Mouse (Mus musculus) inflammation-experienced regulatory T-cells, adult 16 weeks (primary cell): Measurements from ENCODE around the gene Sumo2. TPM values are rescaled to one million over a fixed set of nuclear protein-coding genes. Genes with fewer than 3 reads are reported as not detected.

ENCODE experiments used
- polyA plus RNA-seq: library from polyadenylated mRNA; unstranded; fragments of 100-300 nt; shearing (Covaris generic); gene quantifications from one replicate; pipeline ENCODE4 v1.2.1, GENCODE M21; 2017

The Sumo2 gene
- 796 TPM for polyA plus RNA-seq

GRCm38 (mm10) chr11:115536038-115536681, at the start of gene Sumo2:
Gene Sumo2 (minus strand): TSS chr11:115536276.

GRCm38 (mm10) chr11:115564064-115564809, 28.2 kb upstream of the Sumo2 start, which contains the start of gene Nup85:
Gene Nup85 (plus strand): TSS chr11:115564434.

GRCm38 (mm10) chr11:115514238-115514663, 21.8 kb downstream of the Sumo2 start, which contains the start of gene Jpt1:
Gene Jpt1 (minus strand): TSS chr11:115514387.

DNA sequence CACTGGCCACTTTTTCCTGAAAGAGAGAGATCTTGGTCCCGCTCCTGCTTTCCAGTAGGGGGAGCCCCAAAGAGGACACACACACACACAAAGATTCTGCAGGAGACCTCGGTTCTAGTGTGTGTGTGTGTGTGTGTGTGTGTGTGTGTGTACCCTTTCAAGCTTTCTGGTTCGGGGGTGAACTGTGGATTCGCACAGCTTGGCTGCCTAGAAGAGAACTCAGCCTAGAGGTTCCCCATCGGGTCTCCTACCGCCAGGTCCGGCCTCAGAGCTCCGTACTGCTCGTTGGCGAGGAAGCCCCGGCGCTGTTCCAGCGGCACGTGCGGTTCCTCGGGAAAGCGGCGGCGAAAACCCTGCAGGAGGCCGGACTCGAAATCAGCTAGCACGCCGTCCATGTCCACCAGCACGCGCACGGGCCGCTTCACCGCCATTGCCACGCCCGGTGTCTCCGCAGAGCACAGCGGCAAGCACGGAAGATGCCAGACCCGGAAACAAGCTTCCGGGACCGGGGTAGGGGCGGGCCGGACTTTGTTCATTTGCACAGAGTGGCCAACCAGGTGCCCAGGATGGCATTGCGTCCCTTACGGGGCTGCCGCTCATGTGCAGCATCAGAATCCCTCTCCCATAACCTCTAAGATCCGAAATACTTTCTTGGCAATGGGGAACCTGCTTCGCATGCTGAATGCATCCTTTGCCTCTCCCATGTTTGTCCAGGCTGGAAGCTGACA, 44.6 kb downstream of the Sumo2 start, which contains the start of gene Nt5c:
Gene Nt5c, minus strand, starts transcription at position 507 of the 728 bp plus-strand sequence.

GRCm38 (mm10) chr11:115475025-115475757, 60.9 kb downstream of the Sumo2 start, which contains the start of gene Armc7:
Gene Armc7 (plus strand): TSS chr11:115475667.

Other genes starting within 250 kb of the Sumo2 start
- 1.1 TPM for gene Fads6, start 238.6 kb downstream of the Sumo2 start, polyA plus RNA-seq
- not detected for gene Otop2, start 229.1 kb downstream of the Sumo2 start, polyA plus RNA-seq
- not detected for gene Ush1g, start 214.2 kb downstream of the Sumo2 start, polyA plus RNA-seq
- gene Otop3, start 201.5 kb downstream of the Sumo2 start, polyA plus RNA-seq, result not detected
- gene Hid1, start 168.5 kb downstream of the Sumo2 start, polyA plus RNA-seq, result 8.4 TPM
- not detected for gene Cdr2l, start 154.4 kb downstream of the Sumo2 start, polyA plus RNA-seq
- gene Mrpl58, start 132.5 kb downstream of the Sumo2 start, polyA plus RNA-seq, result 162 TPM
- 711 TPM for gene Atp5h, start 116.3 kb downstream of the Sumo2 start, polyA plus RNA-seq
- 4.6 TPM for gene Kctd2, start 116.1 kb downstream of the Sumo2 start, polyA plus RNA-seq
- gene Trim80, start 95.7 kb downstream of the Sumo2 start, polyA plus RNA-seq, result not detected
- gene Slc16a5, start 73.8 kb downstream of the Sumo2 start, polyA plus RNA-seq, result 11.0 TPM
- 120 TPM for gene Armc7, start 60.6 kb downstream of the Sumo2 start, polyA plus RNA-seq
- gene Nt5c, start 44.4 kb downstream of the Sumo2 start, polyA plus RNA-seq, result 367 TPM
- 685 TPM for gene Jpt1, start 21.9 kb downstream of the Sumo2 start, polyA plus RNA-seq
- gene Nup85, start 28.2 kb upstream of the Sumo2 start, polyA plus RNA-seq, result 102 TPM
- gene Mrps7, start 67.6 kb upstream of the Sumo2 start, polyA plus RNA-seq, result 71.9 TPM
- 67.8 TPM for gene Gga3, start 67.8 kb upstream of the Sumo2 start, polyA plus RNA-seq
- gene Mif4gd, start 76.7 kb upstream of the Sumo2 start, polyA plus RNA-seq, result 228 TPM
- 86.8 TPM for gene Slc25a19, start 92.0 kb upstream of the Sumo2 start, polyA plus RNA-seq
- 12.8 TPM for gene Grb2, start 172.3 kb upstream of the Sumo2 start, polyA plus RNA-seq
- 42.6 TPM for gene Tmem94, start 229.2 kb upstream of the Sumo2 start, polyA plus RNA-seq